Mouse (Mus musculus) kidney, adult 18-20 months (tissue): ENCODE results near the gene Ripor1.

Experiments
- DNase-seq: peaks from one replicate; pipeline ENCODE4 v3.0.0; 2021

The Ripor1 gene

GRCm38 (mm10) chr8:105606189-105607023, 1.4 kb downstream of the Ripor1 start:
- DNase-seq: peak; percentile 87

GRCm38 (mm10) chr8:105607062-105607461, 2.0 kb downstream of the Ripor1 start:
- DNase-seq: no peak

GRCm38 (mm10) chr8:105607684-105608083, 2.6 kb downstream of the Ripor1 start:
- peak; percentile 39 for DNase-seq

- DNase-seq: no peak
These were observed 4.3 kb downstream of the Ripor1 start for GRCm38 (mm10) chr8:105609355-105609754.

- no peak for DNase-seq
These were observed 4.7 kb downstream of the Ripor1 start for GRCm38 (mm10) chr8:105609771-105610170.

GRCm38 (mm10) chr8:105611836-105612235, 6.8 kb downstream of the Ripor1 start:
- DNase-seq: no peak

GRCm38 (mm10) chr8:105613037-105613436, 8.0 kb downstream of the Ripor1 start:
- peak; percentile 65 for DNase-seq

- DNase-seq: peak; percentile 77
These were observed 8.9 kb downstream of the Ripor1 start for GRCm38 (mm10) chr8:105613830-105614511.

- no peak for DNase-seq
These were observed 10.9 kb downstream of the Ripor1 start for GRCm38 (mm10) chr8:105615942-105616341.

- no peak for DNase-seq
These were observed 12.6 kb downstream of the Ripor1 start for GRCm38 (mm10) chr8:105617451-105618278.

GRCm38 (mm10) chr8:105618279-105618634, 13.2 kb downstream of the Ripor1 start:
- no peak for DNase-seq

- no peak for DNase-seq
These were observed 14.0 kb downstream of the Ripor1 start for GRCm38 (mm10) chr8:105618892-105619591.

- DNase-seq: no peak
These were observed 15.2 kb downstream of the Ripor1 start for GRCm38 (mm10) chr8:105620211-105620610.

GRCm38 (mm10) chr8:105620946-105621720, 16.1 kb downstream of the Ripor1 start:
- DNase-seq: no peak

GRCm38 (mm10) chr8:105621841-105622240, 16.8 kb downstream of the Ripor1 start:
- DNase-seq: no peak

- DNase-seq: peak; percentile 97
These were observed 17.4 kb downstream of the Ripor1 start for GRCm38 (mm10) chr8:105622421-105622920.

GRCm38 (mm10) chr8:105623118-105623517, 18.1 kb downstream of the Ripor1 start:
- DNase-seq: no peak

- no peak for DNase-seq
These were observed 18.7 kb downstream of the Ripor1 start for GRCm38 (mm10) chr8:105623679-105624245.

- no peak for DNase-seq
These were observed 19.3 kb downstream of the Ripor1 start for GRCm38 (mm10) chr8:105624401-105624800.

GRCm38 (mm10) chr8:105624831-105625230, 19.8 kb downstream of the Ripor1 start:
- no peak for DNase-seq

GRCm38 (mm10) chr8:105626086-105626485, 21.0 kb downstream of the Ripor1 start:
- DNase-seq: no peak
